Mouse (Mus musculus) embryonic fibroblast, embryonic 13.5 days (primary cell): ENCODE data around the gene Trnp1.

Source experiments
- CTCF ChIP-seq: IDR thresholded peaks from 2 replicates; pipeline ENCODE4 v1.5.1; 2011; ENCODE audit warnings: mild to moderate bottlenecking, control low read depth, low read length, moderate library complexity, borderline replicate concordance; ENCODE audit not compliant: insufficient read depth
- POLR2A ChIP-seq: IDR thresholded peaks from 2 replicates; pipeline ENCODE4 v1.6.1; 2011; ENCODE audit warnings: low read depth, mild to moderate bottlenecking, control low read depth, low read length, moderate library complexity

DNA sequence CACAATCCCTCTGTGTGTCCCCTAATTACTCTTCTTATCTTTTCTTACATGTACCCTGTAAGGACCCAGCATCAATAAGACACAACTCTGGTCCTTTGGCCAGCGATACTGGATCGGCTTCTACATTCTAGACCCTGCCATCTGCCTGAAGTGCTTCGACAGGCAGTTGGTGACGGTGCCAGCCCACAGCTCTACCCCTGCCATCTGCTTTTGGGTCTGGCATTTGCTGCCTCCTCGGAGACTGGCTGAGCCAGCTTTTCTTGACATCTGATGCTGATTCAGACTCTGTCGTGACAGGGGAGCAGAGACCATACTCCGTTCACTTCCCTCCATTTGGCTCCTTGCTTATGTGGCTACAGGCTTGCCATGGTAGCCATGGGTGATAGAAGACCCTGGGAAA lies 10.6 kb upstream of the Trnp1 start:
- no peak for TF ChIP-seq CTCF
- TF ChIP-seq POLR2A, result no peak
